Mouse (Mus musculus) kidney, postnatal 0 days (tissue): ENCODE data around the gene Cyfip1. TPM values are rescaled to one million over a fixed set of nuclear protein-coding genes. Genes with fewer than 3 reads are reported as not detected.

ENCODE experiments used
- ATAC-seq: fragments of 200-750 bp; cut with Nextera tagmentation; replicated peaks from 2 replicates; pipeline ENCODE4 v1.8.0; 2017; ENCODE audit warnings: low read depth, moderate number of reproducible peaks, moderate TSS enrichment, moderate library complexity; ENCODE audit not compliant: low FRiP score
- DNase-seq: peaks from one replicate; pipeline ENCODE4 v3.0.0-alpha.2; 2016; ENCODE audit warnings: low spot score
- H3K27ac ChIP-seq: fragments of 300-500 bp; sonication (generic); 2 replicates; pipeline ENCODE4 v1.5.1; 2014; ENCODE audit warnings: mild to moderate bottlenecking
- H3K27me3 ChIP-seq: fragments of 300-500 bp; sonication (generic); 2 replicates; pipeline ENCODE4 v1.6.1; 2014; ENCODE audit warnings: low read length, mixed read lengths; ENCODE audit not compliant: insufficient read depth
- H3K36me3 ChIP-seq: fragments of 300-500 bp; sonication (generic); 2 replicates; pipeline ENCODE4 v1.6.1; 2014; ENCODE audit warnings: low read length, mixed read lengths; ENCODE audit not compliant: insufficient read depth
- H3K4me1 ChIP-seq: fragments of 300-500 bp; sonication (generic); replicated peaks from 2 replicates; pipeline ENCODE4 v1.6.1; 2014; ENCODE audit warnings: antibody characterized with exemption, low read length, mixed read lengths; ENCODE audit not compliant: insufficient read depth
- H3K4me2 ChIP-seq: fragments of 300-500 bp; sonication (generic); 2 replicates; pipeline ENCODE4 v1.6.1; 2014; ENCODE audit warnings: mild to moderate bottlenecking, low read length, moderate library complexity, mixed read lengths
- H3K4me3 ChIP-seq: fragments of 300-500 bp; sonication (generic); replicated peaks from 2 replicates; pipeline ENCODE4 v1.5.1; 2014; ENCODE audit warnings: low read depth, low read length
- H3K9ac ChIP-seq: fragments of 300-500 bp; sonication (generic); 2 replicates; pipeline ENCODE4 v1.6.1; 2014; ENCODE audit warnings: low read depth, low read length
- H3K9me3 ChIP-seq: fragments of 300-500 bp; sonication (generic); replicated peaks from 2 replicates; pipeline ENCODE4 v1.6.1; 2016; ENCODE audit warnings: low read length, inconsistent platforms, mixed read lengths
- CTCF ChIP-seq: IDR thresholded peaks from 2 replicates; pipeline ENCODE4 v1.5.1; 2016; ENCODE audit warnings: antibody characterized with exemption, low read depth, mild to moderate bottlenecking, moderate library complexity
- WGBS: fragments of 180-500 bp; shearing (Covaris S2); extraction: QIAGEN DNeasy Blood & Tissue Kit; methylation state at CpG from one replicate; pipeline ENCODE4 v1.1.7; 2014; 5-methylcytosine and 5-hydroxymethylcytosine counted together
- polyA plus RNA-seq: library from polyadenylated mRNA; unstranded; fragments of >200 nt; fragmentation: Nextera tagmentation; extraction: Ambion mirVana; gene quantifications from 2 replicates; pipeline ENCODE4 v1.2.1, GENCODE M21; 2015

The Cyfip1 gene
- polyA plus RNA-seq, 1 experiment from 2014 or later = 64.0 TPM

GRCm38 (mm10) chr7:55889996-55890395 is 48.5 kb downstream of the Cyfip1 start:
- TF ChIP-seq CTCF = no peak
- 93% methylated on average over 4 of the region's 4 CpGs for WGBS
- H3K4me3 ChIP-seq = no peak overlapping the region
- H3K9me3 ChIP-seq = no peaks in the 10 kb centered on the region
- H3K4me2 ChIP-seq = no peak overlapping the region
- no peak overlapping the region for H3K9ac ChIP-seq
- no peak for DNase-seq
- H3K4me1 ChIP-seq = no peaks in the 10 kb centered on the region
- no peaks in the 10 kb centered on the region for H3K27me3 ChIP-seq
- no peak overlapping the region for H3K27ac ChIP-seq
- H3K36me3 ChIP-seq = peaks cover 39% of the 10 kb centered on the region
- ATAC-seq = no peak

DNA sequence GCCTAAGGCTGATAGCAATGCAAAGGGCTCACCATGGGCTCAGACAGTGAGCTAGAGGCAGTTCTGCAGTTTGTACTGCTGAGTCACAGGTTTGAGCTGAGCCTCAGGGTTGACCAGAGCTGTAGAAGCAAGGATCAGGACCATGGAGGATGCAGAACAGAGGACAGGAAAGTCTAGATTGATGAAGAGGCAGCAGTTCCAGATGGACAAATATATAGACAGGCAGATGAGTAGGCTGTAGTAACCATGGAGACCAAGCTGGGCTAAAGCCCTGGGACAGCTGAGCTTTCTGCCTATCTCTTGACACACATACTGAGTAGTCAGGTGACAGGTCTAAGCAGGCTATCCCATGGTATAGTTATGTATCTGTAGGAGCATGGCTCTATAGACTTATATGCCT is 49.2 kb downstream of the Cyfip1 start:
- Histone ChIP-seq H3K4me3 (no peak overlapping the region), H3K9me3 (no peaks in the 10 kb centered on the region), H3K4me2 (no peak overlapping the region), H3K36me3 (peaks cover 42% of the 10 kb centered on the region), H3K4me1 (no peaks in the 10 kb centered on the region), H3K9ac (no peak overlapping the region), H3K27me3 (no peaks in the 10 kb centered on the region), H3K27ac (no peak overlapping the region)
- DNase-seq (no peak), ATAC-seq (no peak)
- no peak for TF ChIP-seq CTCF

GRCm38 (mm10) chr7:55891797-55892196 is 50.3 kb downstream of the Cyfip1 start:
- ATAC-seq (no peak), DNase-seq (no peak)
- no peaks in the 10 kb centered on the region for H3K4me1 ChIP-seq
- TF ChIP-seq CTCF = no peak
- 68% methylated on average over 11 of the region's 11 CpGs for WGBS
- no peaks in the 10 kb centered on the region for H3K27me3 ChIP-seq
- no peak overlapping the region for H3K27ac ChIP-seq
- H3K9me3 ChIP-seq = no peaks in the 10 kb centered on the region
- no peak overlapping the region for H3K9ac ChIP-seq
- H3K36me3 ChIP-seq = peaks cover 52% of the 10 kb centered on the region
- no peak overlapping the region for H3K4me2 ChIP-seq
- H3K4me3 ChIP-seq = no peak overlapping the region

GRCm38 (mm10) chr7:55903766-55904165 is 62.2 kb downstream of the Cyfip1 start:
- peak; percentile 15; the same call in 1 of the 2 replicates for TF ChIP-seq CTCF
- no peaks in the 10 kb centered on the region for H3K4me1 ChIP-seq
- no peak for ATAC-seq
- no peaks in the 10 kb centered on the region for H3K9me3 ChIP-seq
- 76% methylated on average over 5 of the region's 5 CpGs for WGBS
- no peak overlapping the region for H3K27ac ChIP-seq
- H3K9ac ChIP-seq = no peak overlapping the region
- H3K36me3 ChIP-seq = peaks cover 53% of the 10 kb centered on the region
- H3K4me3 ChIP-seq = no peak overlapping the region
- H3K4me2 ChIP-seq = no peak overlapping the region
- no peaks in the 10 kb centered on the region for H3K27me3 ChIP-seq
- no peak for DNase-seq

DNA sequence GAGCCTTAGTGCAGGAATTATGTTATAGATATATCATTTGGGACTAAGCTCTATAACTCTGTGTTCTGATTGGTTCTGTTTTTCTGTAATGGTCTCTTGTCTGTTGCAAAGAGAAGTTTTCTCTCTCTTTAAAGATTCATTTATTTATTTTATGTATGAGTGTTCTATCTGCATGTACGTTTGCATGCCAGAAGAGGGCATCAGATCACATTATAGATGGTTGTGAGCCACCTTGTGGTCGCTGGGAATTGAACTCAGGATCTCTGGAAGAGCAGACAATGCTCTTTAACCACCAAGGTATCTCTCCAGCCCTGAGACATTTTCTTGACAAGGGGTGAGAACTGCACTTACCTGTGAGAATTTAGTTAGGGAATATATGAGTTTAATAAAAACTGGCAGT is 63.9 kb downstream of the Cyfip1 start:
- Histone ChIP-seq H3K36me3 (peaks cover 42% of the 10 kb centered on the region), H3K4me1 (no peaks in the 10 kb centered on the region), H3K27ac (no peak overlapping the region), H3K4me2 (no peak overlapping the region), H3K27me3 (no peaks in the 10 kb centered on the region), H3K9ac (no peak overlapping the region), H3K4me3 (no peak overlapping the region), H3K9me3 (no peaks in the 10 kb centered on the region)
- ATAC-seq = no peak
- TF ChIP-seq CTCF = peak; percentile 27; the same call in 1 of the 2 replicates
- DNase-seq = no peak
- WGBS = 79% methylated on average over 2 of the region's 2 CpGs

- Histone ChIP-seq H3K9ac (no peak overlapping the region), H3K36me3 (peaks cover 42% of the 10 kb centered on the region), H3K4me3 (no peak overlapping the region), H3K27ac (no peak overlapping the region), H3K27me3 (no peaks in the 10 kb centered on the region), H3K4me2 (no peak overlapping the region), H3K9me3 (no peaks in the 10 kb centered on the region), H3K4me1 (no peaks in the 10 kb centered on the region)
- 84% methylated on average over 1 of the region's 1 CpGs for WGBS
- ATAC-seq = no peak
- TF ChIP-seq CTCF = no peak
- no peak for DNase-seq
These were observed 68.0 kb downstream of the Cyfip1 start for GRCm38 (mm10) chr7:55909519-55909918.

DNA sequence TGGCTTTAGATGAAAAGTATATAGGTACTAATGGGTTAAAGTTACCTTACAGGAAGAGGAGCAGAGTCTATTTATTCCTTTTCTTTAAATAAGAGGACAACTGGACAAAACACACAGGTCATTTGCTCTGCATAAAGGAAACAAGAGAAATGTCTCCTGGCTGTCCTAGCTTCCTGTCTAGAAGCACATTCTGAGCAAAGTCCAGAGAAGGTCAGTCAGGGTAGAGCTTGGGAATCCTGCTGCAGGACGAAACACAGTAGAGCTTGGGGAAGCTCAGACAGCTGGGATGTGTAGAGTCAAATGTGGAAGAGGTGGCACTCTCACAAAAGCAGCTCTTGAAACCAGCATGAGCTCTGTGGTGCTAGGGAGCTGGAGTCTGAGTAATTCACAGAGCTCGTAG is 68.8 kb downstream of the Cyfip1 start:
- 55% methylated on average over 2 of the region's 2 CpGs for WGBS
- DNase-seq = no peak

More for the DNA sequence above, 68.8 kb downstream of the Cyfip1 start:
- no peak overlapping the region for H3K4me3 ChIP-seq
- H3K9ac ChIP-seq = no peak overlapping the region
- no peaks in the 10 kb centered on the region for H3K27me3 ChIP-seq
- peaks cover 45% of the 10 kb centered on the region for H3K36me3 ChIP-seq
- no peaks in the 10 kb centered on the region for H3K9me3 ChIP-seq
- ATAC-seq = no peak
- H3K4me1 ChIP-seq = no peaks in the 10 kb centered on the region
- TF ChIP-seq CTCF = no peak
- no peak overlapping the region for H3K27ac ChIP-seq
- H3K4me2 ChIP-seq = no peak overlapping the region
